Mouse (Mus musculus) thymus, postnatal 36 days (tissue): ENCODE results near the gene Slc16a11.

ENCODE experiments used
- DNase-seq, 2 experiments: peaks; one replicate each; pipeline ENCODE4 v3.0.0; 2022; ENCODE audit warnings: mixed read lengths in 2 of 2

The Slc16a11 gene

GRCm38 (mm10) chr11:70265252-70265651 is 52.7 kb downstream of the Slc16a11 start:
- DNase-seq: peak; percentile 49 to 70

GRCm38 (mm10) chr11:70265819-70266218 is 53.3 kb downstream of the Slc16a11 start:
- DNase-seq: no peak
